Mouse (Mus musculus) thymus, postnatal 36 days (tissue): Measurements from ENCODE around the gene Arl2.

Experiments used
- DNase-seq, 2 experiments: peaks; one replicate each; pipeline ENCODE4 v3.0.0; 2022; ENCODE audit warnings: mixed read lengths in 2 of 2

Arl2 gene

GRCm38 (mm10) chr19:6126289-6126688, 15.1 kb downstream of the Arl2 start:
- peak in 1 of 2 experiments; percentile 27 for DNase-seq

- DNase-seq, result no peak
Observed at GRCm38 (mm10) chr19:6124898-6125297, 16.4 kb downstream of the Arl2 start.

GRCm38 (mm10) chr19:6123330-6123729, 18.0 kb downstream of the Arl2 start:
- no peak for DNase-seq

GRCm38 (mm10) chr19:6121761-6122160, 19.6 kb downstream of the Arl2 start:
- no peak for DNase-seq

GRCm38 (mm10) chr19:6118677-6119185, 22.6 kb downstream of the Arl2 start:
- peak in 1 of 2 experiments; percentile 31 for DNase-seq

- DNase-seq, result peak; percentile 88 to 90
Observed at GRCm38 (mm10) chr19:6117986-6118676, 23.2 kb downstream of the Arl2 start, which contains the start of gene Sac3d1. TSS of gene Sac3d1 (minus strand) at chr19:6118650.

GRCm38 (mm10) chr19:6117346-6117985, 23.9 kb downstream of the Arl2 start:
- DNase-seq, result no peak

GRCm38 (mm10) chr19:6116113-6116850, 25.1 kb downstream of the Arl2 start:
- DNase-seq, result no peak

- no peak for DNase-seq
Observed at GRCm38 (mm10) chr19:6113116-6113515, 28.2 kb downstream of the Arl2 start.

GRCm38 (mm10) chr19:6105586-6105985, 35.8 kb downstream of the Arl2 start, which contains the start of gene Naaladl1:
TSS of gene Naaladl1 (plus strand) at chr19:6105782.
- DNase-seq, result no peak

GRCm38 (mm10) chr19:6104476-6104875, 36.9 kb downstream of the Arl2 start:
- no peak for DNase-seq

- DNase-seq, result no peak
Observed at GRCm38 (mm10) chr19:6102169-6102853, 39.0 kb downstream of the Arl2 start.

- no peak for DNase-seq
Observed at GRCm38 (mm10) chr19:6101186-6101585, 40.2 kb downstream of the Arl2 start.

GRCm38 (mm10) chr19:6097847-6098246, 43.5 kb downstream of the Arl2 start:
- DNase-seq, result no peak

GRCm38 (mm10) chr19:6094119-6094518, 47.2 kb downstream of the Arl2 start, which contains the start of gene AC131692.1:
TSS of gene AC131692.1 (plus strand) at chr19:6094419.
- no peak for DNase-seq

- no peak for DNase-seq
Observed at GRCm38 (mm10) chr19:6088841-6089240, 52.5 kb downstream of the Arl2 start.

GRCm38 (mm10) chr19:6085417-6085879, 55.9 kb downstream of the Arl2 start:
- DNase-seq, result peak; percentile 51 to 68

GRCm38 (mm10) chr19:6084478-6085248, 56.7 kb downstream of the Arl2 start, which contains the start of the genes Zfpl1 and Cdca5:
TSS of gene Zfpl1 (minus strand) at chr19:6084956.
TSS of gene Cdca5 (plus strand) at chr19:6084983.
- DNase-seq, result peak; percentile 93 to 96
